Mouse (Mus musculus): ENCODE measurements around the gene Wdpcp.

DNA sequence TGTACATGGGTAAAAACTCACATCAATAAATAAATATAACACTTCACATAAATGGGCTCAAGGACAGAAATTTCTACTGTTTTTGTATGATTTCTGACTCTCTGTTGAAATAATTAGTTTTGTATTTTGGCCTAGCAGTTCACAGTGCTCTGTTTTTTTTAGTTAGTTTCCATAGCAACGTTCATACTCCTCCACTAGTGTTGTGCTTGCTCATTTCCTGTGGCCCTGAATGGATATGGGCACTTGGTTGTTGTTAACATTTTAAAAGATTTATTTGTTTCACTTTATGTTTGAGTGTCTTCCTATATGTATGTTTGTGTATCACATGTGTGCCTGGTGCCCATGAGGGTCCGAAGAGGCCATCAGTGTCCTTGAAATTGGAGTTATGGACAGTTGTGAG is 23.0 kb upstream of the Wdpcp start:
- TF ChIP-seq POLR2A (IDR thresholded peaks at IDR 0.05; ENCODE audit: insufficient read depth, low read depth, low read length) (no peak), CTCF (IDR thresholded peaks at IDR 0.05; ENCODE audit: insufficient read depth, low read depth, low read length) (no peak)

All from olfactory bulb, adult 2 months (tissue).